Mouse (Mus musculus) c-Kit-positive CD71-positive TER-119-negative erythroid progenitor cells, embryonic 14.5 days (primary cell): Measurements from ENCODE around the gene Casq2.

Source experiments
- DNase-seq: peaks from one replicate; pipeline ENCODE4 v3.0.0-alpha.2; 2013; ENCODE audit warnings: low read depth

Gene Casq2

DNA sequence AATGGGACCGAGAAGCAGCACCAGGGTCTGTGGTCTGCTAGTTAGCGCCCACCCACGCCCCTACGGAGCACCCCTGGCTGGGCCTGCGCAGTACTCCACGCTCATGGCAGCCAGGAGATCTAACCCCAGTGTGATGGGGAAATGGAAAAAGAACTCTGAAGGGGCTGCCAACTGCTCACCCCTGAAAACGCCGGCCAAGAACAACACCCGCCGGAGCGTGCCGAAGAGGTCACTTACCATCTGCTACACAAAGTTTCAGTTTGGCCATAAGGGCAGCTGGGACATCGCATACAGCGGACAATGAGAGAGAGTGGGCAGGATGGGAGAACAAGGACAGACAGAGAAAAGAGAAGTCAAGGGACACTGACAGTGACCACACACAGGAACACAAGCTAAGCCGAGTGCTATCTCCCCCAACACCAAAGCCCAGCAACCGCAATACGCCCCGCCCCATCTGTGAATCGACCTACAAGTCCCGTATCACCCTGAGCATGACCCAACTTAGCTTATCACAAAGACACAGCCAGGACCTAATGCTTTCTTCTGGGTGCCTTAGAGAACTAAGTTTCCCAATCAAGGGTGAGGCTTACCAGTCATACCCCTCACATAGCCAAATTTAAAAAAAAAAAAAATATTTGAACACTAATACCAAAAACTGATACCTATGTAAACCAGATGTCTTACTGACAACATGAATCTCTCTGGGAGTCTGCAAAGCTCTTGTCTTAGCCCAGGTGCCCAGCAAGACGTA is 79.5 kb downstream of the Casq2 start:
- DNase-seq = peak; percentile 96

DNA sequence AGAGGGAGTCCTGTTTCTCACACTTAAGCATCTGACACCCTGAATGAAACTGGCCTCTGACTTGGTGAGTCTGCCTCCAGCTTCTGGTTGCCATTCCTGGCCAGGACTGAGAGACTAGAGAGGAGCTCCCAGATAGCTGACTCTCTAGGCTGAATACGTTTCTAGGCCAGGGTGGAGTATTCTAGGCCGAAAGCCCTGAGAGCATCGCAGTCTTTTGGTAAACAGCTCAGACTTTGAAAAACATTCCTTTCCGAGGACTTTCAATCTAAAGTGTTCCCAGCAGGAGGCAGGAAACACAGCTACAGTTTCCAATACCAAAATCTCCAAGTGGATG is 80.0 kb downstream of the Casq2 start:
- DNase-seq = no peak

DNA sequence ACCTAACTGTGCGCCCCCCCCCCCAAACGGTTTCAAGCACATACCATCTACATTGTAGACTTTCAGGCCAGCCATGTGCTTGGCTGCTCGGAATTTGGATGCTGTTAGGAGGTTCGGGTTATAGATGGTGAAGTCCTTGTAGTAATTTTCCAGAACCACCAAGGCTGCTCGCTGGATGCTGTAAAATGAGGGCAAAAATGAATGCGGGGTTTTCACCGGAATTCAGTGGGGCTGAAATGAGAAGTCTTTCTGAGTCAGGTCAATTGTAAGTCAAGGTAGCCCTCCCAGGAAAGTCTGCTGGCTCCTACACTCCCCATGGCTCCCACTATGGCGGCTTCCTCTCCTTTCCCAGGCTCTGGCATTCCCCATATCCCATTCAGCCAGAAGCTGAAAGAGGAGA is 80.6 kb downstream of the Casq2 start:
- DNase-seq = no peak

DNA sequence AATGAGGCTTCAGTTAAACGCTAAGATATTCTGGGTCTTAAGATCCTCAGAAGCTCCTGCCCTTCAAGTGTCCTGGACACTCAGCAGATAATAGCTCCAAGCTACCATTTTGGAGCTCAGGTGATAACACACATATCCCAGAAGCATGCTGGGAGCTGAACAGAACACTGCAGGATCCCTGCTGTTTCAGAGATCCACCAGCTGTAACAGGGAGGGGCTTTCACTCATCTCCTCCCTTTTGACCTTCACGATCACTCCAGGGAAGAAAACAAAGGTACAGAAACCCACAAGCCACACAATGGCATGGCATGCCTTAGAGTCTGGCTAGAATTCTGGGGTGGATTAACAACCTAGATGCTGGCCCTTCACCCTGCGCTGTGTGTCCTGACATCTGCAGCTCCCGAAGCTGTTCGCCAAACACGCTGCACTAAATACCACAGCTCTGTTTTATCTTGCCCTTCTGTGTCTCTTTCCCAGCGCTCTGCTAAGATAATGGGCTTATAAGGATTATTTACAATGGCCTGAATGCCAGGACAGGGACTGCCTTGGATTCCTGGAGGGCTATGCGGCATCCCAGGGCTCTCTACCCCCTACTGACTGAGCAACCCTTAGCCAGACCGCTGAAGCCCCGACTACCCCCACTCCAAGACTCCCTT is 81.5 kb downstream of the Casq2 start:
- no peak for DNase-seq

DNA sequence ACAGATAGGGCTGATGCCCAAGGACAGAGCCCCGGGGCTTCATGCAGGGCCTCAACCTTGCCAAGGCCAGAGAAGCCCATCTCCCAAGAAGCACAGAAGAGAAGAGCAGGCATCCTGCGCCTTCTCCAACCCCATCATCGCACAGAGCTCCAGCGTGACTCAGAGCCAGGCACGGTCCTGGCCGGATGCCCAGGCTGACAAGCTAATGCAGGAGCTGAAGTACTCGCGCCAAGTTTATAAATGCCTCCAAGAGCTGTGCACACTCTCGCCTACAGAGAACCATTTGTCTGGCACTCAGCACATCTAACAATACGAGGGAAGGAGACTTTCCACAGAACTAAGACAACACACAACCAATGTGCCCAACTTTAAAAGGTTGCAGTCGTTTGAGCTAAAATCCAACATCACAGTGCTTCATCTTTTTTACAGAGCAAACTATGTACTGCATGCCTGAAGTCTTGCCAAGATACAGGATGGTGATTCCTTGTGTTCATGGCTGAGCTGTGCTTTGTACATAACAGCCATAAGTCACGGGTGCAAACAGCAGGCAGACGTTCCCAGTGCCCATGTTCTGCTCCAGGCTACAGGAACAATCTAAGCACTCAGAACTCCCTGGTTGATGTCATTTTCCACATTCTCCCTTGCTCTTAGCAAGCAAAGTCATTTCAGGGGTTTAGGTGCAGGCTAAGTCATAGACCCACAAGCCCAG is 83.1 kb downstream of the Casq2 start:
- DNase-seq = no peak

DNA sequence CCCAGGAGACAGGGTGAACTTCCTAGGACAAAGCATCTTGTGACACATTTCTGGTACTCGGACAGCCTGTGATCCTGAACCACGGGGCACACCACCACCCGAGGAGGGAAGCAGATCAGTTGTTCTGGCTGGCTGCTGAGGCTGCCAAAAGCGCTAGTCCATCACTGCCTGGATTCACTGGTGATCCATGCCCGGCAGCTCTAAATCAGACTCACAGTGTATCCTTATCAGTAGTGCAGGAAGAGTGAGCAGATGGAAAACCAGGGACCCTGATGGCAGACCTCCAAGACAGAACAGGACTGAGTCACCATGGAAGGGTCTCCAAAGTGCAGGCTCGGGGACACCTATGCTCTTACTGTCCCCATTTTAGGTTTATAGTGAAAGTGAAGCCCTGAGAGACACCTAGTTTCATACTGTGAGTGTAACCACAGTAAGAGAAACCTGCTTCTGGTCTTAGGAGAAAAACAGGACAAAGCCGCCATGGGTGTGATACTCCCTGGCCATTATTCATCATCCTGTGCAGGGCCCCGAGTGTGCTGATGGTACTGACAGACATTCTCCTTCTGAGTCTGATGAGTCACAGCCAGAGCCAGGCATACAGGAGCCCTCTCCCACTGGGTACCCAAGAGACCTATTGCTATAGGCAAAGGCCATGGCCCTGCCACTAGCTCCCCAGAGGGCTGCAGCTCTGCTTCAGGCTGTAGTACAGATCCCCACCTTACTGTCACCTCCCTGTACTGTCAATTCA is 88.1 kb downstream of the Casq2 start:
- no peak for DNase-seq

DNA sequence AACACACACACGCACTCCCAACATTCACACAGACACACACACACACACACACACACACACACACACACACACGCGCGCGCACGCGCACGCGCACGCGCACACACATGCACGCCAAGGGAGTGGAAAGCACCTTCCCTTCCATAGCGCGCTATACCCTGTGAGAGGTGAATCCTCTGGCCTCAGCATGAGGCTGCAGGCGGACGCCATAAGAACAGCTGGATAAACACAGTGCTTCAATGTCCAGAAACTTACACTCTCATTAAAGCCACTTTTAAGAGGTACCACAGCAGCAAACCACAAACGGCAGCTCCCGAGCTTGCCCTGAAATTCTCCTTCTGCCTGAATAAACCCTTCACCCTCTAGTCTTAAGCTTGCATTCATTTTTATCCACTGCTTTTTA is 89.5 kb downstream of the Casq2 start:
- DNase-seq = no peak

DNA sequence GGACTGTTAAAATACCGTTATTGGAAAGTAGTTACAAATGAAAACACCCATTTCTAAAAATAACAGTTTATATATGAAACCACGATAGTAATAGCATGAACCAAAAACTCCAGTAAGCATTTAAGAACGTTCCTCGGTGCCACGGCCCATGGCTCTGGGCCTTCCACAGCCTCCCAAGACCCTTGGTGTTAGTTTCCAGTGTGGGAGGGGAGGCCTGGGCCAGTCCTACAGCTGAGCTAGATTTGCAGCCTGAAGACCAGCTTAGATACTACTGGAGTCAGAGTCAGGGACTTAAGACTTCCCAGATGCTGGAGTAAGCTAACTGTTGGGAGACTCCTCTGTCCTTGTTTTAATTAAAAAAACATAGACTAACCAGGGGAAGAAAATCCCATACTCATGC is 89.9 kb downstream of the Casq2 start:
- no peak for DNase-seq

DNA sequence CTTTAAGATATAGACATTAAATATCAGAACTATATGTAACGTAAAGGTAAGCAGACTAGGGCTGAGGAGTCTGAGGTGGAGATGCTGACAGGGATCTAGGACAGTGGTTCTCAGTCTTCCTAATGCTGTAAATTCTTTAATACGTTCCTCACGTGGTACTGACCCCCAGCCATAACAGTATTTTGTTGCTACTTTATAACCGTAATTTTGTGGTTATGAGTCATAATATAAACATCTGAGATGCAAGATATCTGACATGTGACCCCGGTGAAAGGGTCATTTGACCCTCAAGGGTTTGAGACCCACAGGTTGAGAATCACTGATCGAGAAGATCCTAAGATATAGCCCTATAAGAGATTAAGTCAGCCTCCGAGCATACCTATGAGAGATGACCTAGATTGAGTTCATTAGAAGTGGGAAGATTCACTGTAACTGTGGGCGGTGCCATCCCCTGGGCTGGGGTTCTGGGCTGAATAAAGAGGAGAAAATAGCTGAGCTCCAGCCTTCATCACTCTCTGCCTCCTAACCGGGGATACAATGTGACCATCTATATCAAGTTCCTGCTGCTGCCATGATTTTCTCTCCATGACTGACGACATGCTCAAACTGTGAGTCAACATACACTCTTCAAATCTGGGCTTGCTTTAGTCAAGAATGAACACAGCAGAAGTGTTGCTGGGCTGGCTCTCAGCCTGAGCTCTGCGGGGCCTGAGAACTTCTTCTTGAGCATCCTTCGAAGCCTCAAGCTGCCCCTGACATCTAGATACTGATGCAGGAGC is 91.8 kb downstream of the Casq2 start:
- no peak for DNase-seq

DNA sequence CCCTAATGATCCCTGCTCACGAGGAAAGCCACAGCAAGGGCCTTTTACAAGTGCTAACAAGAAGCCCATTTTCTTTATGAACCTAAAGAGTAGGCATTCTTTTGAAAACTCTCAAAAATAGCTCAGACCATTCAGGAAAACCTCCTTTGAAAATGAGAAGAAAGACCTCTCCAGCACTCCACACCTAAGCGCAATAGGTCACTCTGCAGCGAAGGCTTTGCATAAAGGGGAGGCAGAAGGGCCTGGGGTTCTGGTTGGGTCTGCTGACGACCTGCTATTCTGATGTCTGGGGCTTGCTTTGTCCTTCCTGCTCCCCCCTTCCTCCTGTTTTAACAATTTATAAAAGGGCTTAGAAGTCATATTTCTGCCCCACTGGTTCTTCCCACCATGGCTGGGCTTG is 93.7 kb downstream of the Casq2 start:
- no peak for DNase-seq

DNA sequence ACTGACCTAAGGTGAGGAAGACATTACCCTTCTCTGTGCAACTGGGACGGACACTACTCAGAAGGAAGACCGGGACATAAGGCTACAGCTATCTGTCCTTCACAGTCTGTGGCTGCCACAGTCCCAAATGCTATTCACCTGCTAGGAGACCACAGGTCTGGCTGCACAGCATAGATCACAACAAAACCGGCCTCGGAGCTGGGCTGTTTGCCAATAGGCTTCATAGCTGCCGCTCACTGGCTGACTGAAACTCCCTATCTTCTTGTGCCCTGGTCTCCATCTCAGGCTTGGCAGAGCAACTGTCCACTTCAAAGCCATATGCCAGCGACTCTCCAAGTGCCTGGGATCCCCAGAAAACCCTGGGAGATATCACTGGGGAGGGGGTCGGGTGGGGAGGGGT is 94.5 kb downstream of the Casq2 start:
- no peak for DNase-seq

DNA sequence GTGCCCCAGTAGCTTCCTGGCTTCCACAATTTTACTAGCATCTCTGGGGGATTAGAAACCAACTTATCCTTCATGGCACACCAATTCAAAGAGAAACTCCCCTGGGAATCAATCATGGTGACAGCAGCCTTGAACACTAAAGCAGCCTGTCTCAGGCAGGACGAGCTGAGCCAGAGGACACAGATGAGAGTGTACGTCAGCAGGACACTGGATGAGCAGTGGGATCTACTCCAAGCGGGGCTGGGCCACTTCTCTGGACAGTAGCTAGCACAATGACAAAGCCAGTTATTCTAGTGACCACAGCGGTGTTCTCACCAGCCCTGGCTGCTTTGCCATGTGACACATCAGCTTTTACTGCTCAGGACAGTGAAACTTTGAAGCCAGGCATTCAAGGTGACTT is 95.0 kb downstream of the Casq2 start:
- DNase-seq = no peak

DNA sequence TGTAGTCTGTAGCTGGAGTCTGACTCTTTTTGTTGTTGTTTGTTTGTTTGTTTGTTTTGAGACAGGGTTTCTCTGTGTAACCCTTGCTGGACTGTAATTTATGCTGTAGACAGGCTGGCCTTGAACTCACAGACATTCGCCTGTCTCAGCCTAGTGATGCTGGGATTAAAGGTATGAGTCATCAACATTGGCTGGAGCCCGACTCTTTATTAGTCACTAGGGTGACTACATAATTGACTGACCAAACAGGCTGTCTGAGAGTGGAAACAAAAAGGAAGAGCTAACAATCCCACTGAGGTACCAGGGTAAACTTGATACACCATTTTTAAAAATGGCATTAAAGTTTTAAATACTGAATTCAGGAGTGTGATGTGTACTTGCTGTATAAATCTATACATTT is 96.4 kb downstream of the Casq2 start:
- no peak for DNase-seq

DNA sequence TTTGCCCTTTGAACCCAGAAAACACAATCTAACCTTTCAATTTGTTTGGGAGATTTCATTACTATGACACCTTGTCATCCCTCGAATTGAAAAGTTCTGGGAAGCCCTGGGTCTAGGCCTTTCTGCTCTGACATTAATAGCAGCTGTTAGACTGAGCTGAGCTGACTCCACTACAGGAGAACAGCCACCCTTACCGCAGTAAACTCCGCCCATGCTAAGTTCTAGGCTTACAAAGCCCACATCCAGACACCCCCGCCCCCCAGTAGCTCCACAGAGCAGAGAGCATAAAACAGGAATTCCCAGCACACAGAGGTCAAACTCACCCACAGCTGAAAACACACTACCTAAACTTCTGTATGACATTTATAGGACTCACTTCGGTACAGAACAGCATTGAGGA is 98.5 kb downstream of the Casq2 start:
- no peak for DNase-seq

DNA sequence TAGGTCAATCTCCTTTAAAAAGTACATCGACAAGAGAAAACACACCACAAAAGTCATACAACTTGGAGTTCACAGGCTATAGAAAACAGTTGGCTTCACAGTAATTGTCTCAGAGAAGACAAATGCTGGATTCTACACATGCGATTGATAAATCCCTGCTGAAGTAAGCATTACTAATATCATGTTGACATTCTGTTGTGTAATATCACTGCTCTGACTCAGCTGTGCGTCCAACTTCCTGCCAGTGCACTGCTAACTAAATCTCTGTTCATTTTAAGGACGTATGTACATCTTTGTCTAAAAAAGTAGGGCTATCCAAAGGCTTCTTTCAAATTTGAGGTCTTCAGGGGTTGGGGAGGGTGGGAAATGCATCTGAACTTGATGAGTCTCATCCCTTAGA is 101.2 kb downstream of the Casq2 start:
- no peak for DNase-seq

DNA sequence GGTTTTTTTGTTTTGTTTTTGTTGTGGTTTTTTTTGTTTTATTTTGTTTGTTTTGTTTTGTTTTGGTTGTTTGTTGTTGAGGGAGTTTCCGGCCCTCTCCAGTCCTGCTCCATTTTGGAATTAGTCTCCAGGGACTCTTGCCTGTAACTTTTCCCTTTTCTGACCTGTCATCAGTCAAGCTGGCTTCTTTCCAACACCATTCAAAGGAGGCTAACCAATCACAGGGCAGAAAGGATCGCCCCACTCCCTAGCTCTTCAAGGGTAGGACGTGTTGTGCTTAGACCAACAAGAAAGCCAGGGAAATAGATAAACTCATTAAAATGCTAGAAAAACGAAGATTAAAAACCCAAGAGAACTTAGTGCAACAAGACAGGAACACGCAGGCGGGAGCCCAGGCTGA is 102.8 kb downstream of the Casq2 start:
- no peak for DNase-seq

DNA sequence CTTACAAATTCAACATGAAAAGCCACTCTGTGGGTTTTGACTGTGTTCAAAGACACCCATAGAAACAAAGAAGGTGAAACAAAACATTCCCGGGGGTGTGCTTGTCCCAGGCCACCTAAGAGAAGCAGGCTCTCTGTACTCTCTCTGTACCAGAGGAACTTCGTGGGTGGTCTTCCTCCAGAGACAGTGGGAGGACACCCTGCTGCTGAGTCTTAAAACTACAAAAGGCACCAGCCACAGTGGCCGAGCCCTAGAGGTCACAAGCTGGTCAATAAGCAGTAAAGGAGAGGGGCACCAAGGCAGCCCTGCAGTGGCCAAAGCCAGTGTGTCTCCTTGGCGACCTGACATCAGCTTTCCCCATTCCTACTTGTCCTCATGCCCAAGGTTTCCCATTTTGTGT is 103.8 kb downstream of the Casq2 start:
- no peak for DNase-seq

DNA sequence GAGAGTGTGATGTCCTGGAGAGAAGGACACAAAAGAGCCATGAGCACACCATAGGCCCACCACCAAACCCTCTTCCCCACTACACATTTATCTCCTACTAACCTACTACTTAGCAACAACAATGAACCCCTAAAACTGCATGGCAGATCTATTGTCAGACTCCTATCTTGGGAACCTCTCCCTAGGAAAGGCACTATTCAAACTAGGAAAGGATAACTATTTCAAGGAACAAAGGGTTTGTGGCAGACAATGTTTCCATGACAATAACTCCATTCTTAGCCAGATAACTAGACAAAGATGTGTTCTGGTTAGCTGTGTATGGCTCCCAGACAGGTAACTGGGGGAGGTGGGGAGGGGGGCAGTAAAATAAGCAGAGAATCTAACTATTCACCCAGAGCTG is 104.4 kb downstream of the Casq2 start:
- no peak for DNase-seq

DNA sequence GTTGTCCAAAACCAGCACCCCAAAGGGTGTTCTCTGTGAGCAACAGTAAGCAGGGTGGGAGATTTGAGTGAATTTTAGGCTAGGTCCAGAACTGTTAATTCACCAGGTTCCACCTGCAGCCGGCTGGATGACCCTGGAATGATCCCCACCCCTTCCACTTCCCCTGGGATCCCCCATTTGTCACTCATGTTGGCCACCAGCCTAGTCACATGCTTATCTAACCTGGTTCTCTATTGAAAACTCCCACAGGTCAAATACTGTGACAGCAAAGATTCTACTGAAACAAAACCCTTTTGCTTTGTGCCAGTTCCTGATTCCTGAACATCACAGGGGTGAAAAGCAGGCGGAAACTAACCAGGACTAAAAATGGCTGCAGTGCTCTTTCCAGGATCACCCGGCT is 105.4 kb downstream of the Casq2 start:
- no peak for DNase-seq

DNA sequence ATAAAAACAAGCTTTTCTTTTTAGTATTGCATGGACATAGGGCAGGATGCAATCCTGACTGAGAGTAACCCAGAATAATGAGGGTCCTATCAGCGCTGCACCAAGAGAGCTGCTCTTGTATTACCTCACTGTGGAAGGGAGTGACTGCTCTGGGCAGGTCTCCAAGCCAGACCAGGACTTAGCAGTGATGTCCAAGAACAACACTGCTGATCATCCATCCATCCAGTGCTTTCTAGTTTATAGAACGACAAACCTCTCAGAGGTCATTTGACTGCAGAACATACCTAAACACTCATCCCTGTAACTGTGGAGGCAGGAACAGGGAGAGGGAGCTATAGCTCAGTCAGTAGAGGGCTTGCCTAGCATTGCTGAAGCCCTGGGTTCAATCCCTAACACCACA is 106.4 kb downstream of the Casq2 start:
- no peak for DNase-seq

DNA sequence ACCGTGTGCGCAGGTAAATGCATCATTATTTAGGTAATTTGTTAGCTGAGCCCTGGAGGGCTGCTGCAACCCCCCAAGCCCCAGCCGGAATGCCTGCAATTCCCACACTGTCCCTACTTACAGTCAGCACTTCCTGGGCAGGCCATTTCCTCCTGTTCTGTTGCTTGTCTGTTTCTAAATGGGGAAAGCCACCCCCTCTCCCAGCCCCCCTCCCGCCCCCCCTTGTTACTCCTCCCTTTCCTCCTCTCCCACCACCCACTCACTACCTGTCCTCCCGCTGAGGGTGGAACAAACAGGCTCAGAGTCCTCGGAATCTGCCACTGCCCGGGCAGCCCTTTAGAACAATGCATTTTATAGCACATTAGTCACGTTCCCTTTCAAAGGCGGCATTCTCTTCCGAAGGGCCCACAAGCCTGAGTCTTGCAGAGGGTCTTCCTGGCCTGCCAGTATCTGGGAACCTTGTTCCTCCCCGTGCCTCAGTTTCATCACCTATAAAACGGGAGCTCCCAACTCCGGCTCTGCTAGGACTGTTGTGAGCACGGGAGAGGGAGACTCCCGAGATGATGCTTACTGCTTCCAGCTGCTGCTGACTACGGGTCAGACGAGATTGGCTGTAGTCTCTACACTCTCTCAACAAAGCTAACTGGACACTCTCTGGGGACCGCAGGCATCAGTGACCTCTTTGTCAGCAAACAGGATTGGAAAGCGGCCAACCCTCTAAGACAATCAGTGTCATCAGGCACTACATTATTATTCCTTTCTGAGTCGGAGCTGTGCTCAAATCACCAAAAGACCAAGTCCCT is 107.5 kb downstream of the Casq2 start:
- no peak for DNase-seq
